Mouse (Mus musculus): ENCODE data around the gene Atp2c2. TPM values are rescaled to one million over a fixed set of nuclear protein-coding genes. Genes with fewer than 3 reads are reported as not detected.

The Atp2c2 gene
- total and polyA plus RNA-seq, 2 experiments from 2014 or later, result 0.82 to 1.1 TPM

- Histone ChIP-seq H3K9me3 (ENCODE audit: low read length) (no peaks in the 10 kb centered on the region), H3K9ac (replicated peaks; ENCODE audit: low read length, poor library complexity, severe bottlenecking) (no peak overlapping the region), H3K4me3 (ENCODE audit: low read depth, low read length) (no peak overlapping the region), H3K4me1 (ENCODE audit: insufficient read depth, low read length) (no peaks in the 10 kb centered on the region), H3K4me2 (ENCODE audit: low read depth, low read length, poor library complexity, severe bottlenecking) (no peak overlapping the region), H3K27me3 (ENCODE audit: insufficient read depth, low read length) (no peaks in the 10 kb centered on the region), H3K27ac (ENCODE audit: low read depth, low read length) (no peak overlapping the region), H3K36me3 (ENCODE audit: insufficient read depth, low read length) (no peaks in the 10 kb centered on the region)
- no peak for TF ChIP-seq CTCF (IDR thresholded peaks at IDR 0.05)
- whole genome bisulfite sequencing, result 24% methylated on average over 5 of the region's 5 CpGs
- DNase-seq (ENCODE audit: low spot score), result no peak
- peak; percentile 24; the same call in 1 of the 2 replicates for ATAC-seq (ENCODE audit: low FRiP score)
These were observed 24.4 kb upstream of the Atp2c2 start for GRCm38 (mm10) chr8:119675457-119675856.

GRCm38 (mm10) chr8:119676389-119676788 is 23.4 kb upstream of the Atp2c2 start:
- H3K4me1 ChIP-seq (ENCODE audit: insufficient read depth, low read length), result no peaks in the 10 kb centered on the region
- peak; percentile 94 for DNase-seq (ENCODE audit: low spot score)
- no peaks in the 10 kb centered on the region for H3K36me3 ChIP-seq (ENCODE audit: insufficient read depth, low read length)
- no peaks in the 10 kb centered on the region for H3K9me3 ChIP-seq (ENCODE audit: low read length)
- 29% methylated on average over 8 of the region's 8 CpGs for WGBS
- H3K4me2 ChIP-seq (ENCODE audit: low read depth, low read length, poor library complexity, severe bottlenecking), result no peak overlapping the region
- H3K27ac ChIP-seq (ENCODE audit: low read depth, low read length), result no peak overlapping the region
- no peaks in the 10 kb centered on the region for H3K27me3 ChIP-seq (ENCODE audit: insufficient read depth, low read length)
- peak; percentile 99 for TF ChIP-seq CTCF (IDR thresholded peaks at IDR 0.05)
- no peak overlapping the region for H3K4me3 ChIP-seq (ENCODE audit: low read depth, low read length)
- ATAC-seq (ENCODE audit: low FRiP score), result peak; percentile 28; the same call in 1 of the 2 replicates
- H3K9ac ChIP-seq (replicated peaks; ENCODE audit: low read length, poor library complexity, severe bottlenecking), result no peak overlapping the region

- no peaks in the 10 kb centered on the region for H3K27me3 ChIP-seq (ENCODE audit: insufficient read depth, low read length)
- no peaks in the 10 kb centered on the region for H3K9me3 ChIP-seq (ENCODE audit: low read length)
- peak; percentile 80 for TF ChIP-seq CTCF (IDR thresholded peaks at IDR 0.05)
- H3K4me2 ChIP-seq (ENCODE audit: low read depth, low read length, poor library complexity, severe bottlenecking), result no peak overlapping the region; the same call in 1 of the 2 replicates
- no peak overlapping the region for H3K9ac ChIP-seq (replicated peaks; ENCODE audit: low read length, poor library complexity, severe bottlenecking)
- no peak overlapping the region for H3K4me3 ChIP-seq (ENCODE audit: low read depth, low read length)
- ATAC-seq (ENCODE audit: low FRiP score), result peak; percentile 24; the same call in 1 of the 2 replicates
- peak; percentile 72 for DNase-seq (ENCODE audit: low spot score)
- no peaks in the 10 kb centered on the region for H3K36me3 ChIP-seq (ENCODE audit: insufficient read depth, low read length)
- H3K4me1 ChIP-seq (ENCODE audit: insufficient read depth, low read length), result no peaks in the 10 kb centered on the region
- WGBS, result 19% methylated on average over 18 of the region's 18 CpGs
- no peak overlapping the region for H3K27ac ChIP-seq (ENCODE audit: low read depth, low read length)
These were observed 21.5 kb upstream of the Atp2c2 start for GRCm38 (mm10) chr8:119678138-119678843.

GRCm38 (mm10) chr8:119679184-119679583 is 20.6 kb upstream of the Atp2c2 start:
- TF ChIP-seq CTCF (IDR thresholded peaks at IDR 0.05), result no peak
- Histone ChIP-seq H3K27me3 (ENCODE audit: insufficient read depth, low read length) (no peaks in the 10 kb centered on the region; the same call in 1 of the 2 replicates), H3K27ac (ENCODE audit: low read depth, low read length) (no peak overlapping the region), H3K4me3 (ENCODE audit: low read depth, low read length) (no peak overlapping the region), H3K4me2 (ENCODE audit: low read depth, low read length, poor library complexity, severe bottlenecking) (no peak overlapping the region), H3K9me3 (ENCODE audit: low read length) (no peaks in the 10 kb centered on the region), H3K36me3 (ENCODE audit: insufficient read depth, low read length) (no peaks in the 10 kb centered on the region), H3K9ac (replicated peaks; ENCODE audit: low read length, poor library complexity, severe bottlenecking) (no peak overlapping the region), H3K4me1 (ENCODE audit: insufficient read depth, low read length) (no peaks in the 10 kb centered on the region)
- WGBS, result 68% methylated on average over 14 of the region's 14 CpGs
- ATAC-seq (ENCODE audit: low FRiP score) (no peak), DNase-seq (ENCODE audit: low spot score) (no peak)

GRCm38 (mm10) chr8:119690602-119691001 is 9.2 kb upstream of the Atp2c2 start:
- no peak overlapping the region for H3K4me3 ChIP-seq (ENCODE audit: low read depth, low read length)
- WGBS, result 79% methylated on average over 6 of the region's 6 CpGs
- no peak for DNase-seq (ENCODE audit: low spot score)
- ATAC-seq (ENCODE audit: low FRiP score), result no peak
- H3K9me3 ChIP-seq (ENCODE audit: low read length), result no peaks in the 10 kb centered on the region
- H3K4me2 ChIP-seq (ENCODE audit: low read depth, low read length, poor library complexity, severe bottlenecking), result no peak overlapping the region
- no peaks in the 10 kb centered on the region for H3K27me3 ChIP-seq (ENCODE audit: insufficient read depth, low read length)
- no peaks in the 10 kb centered on the region for H3K4me1 ChIP-seq (ENCODE audit: insufficient read depth, low read length)
- no peak overlapping the region for H3K27ac ChIP-seq (ENCODE audit: low read depth, low read length)
- H3K36me3 ChIP-seq (ENCODE audit: insufficient read depth, low read length), result no peaks in the 10 kb centered on the region
- no peak for TF ChIP-seq CTCF (IDR thresholded peaks at IDR 0.05)
- H3K9ac ChIP-seq (replicated peaks; ENCODE audit: low read length, poor library complexity, severe bottlenecking), result no peak overlapping the region

- H3K27ac ChIP-seq (ENCODE audit: low read depth, low read length), result no peak overlapping the region
- no peaks in the 10 kb centered on the region for H3K9me3 ChIP-seq (ENCODE audit: low read length)
- ATAC-seq (ENCODE audit: low FRiP score), result no peak
- no peaks in the 10 kb centered on the region for H3K4me1 ChIP-seq (ENCODE audit: insufficient read depth, low read length)
- H3K4me2 ChIP-seq (ENCODE audit: low read depth, low read length, poor library complexity, severe bottlenecking), result no peak overlapping the region
- H3K27me3 ChIP-seq (ENCODE audit: insufficient read depth, low read length), result no peaks in the 10 kb centered on the region
- H3K36me3 ChIP-seq (ENCODE audit: insufficient read depth, low read length), result no peaks in the 10 kb centered on the region
- no peak overlapping the region for H3K9ac ChIP-seq (replicated peaks; ENCODE audit: low read length, poor library complexity, severe bottlenecking)
- H3K4me3 ChIP-seq (ENCODE audit: low read depth, low read length), result no peak overlapping the region
- 87% methylated on average over 4 of the region's 4 CpGs for WGBS
- no peak for TF ChIP-seq CTCF (IDR thresholded peaks at IDR 0.05)
- no peak for DNase-seq (ENCODE audit: low spot score)
These were observed 7.8 kb upstream of the Atp2c2 start for GRCm38 (mm10) chr8:119691989-119692388.
